Mouse (Mus musculus): ENCODE data around the gene Hist1h2bk. TPM values are rescaled to one million over a fixed set of nuclear protein-coding genes. Genes with fewer than 3 reads are reported as not detected.
A peak's percentile ranks its signal among the peaks of the same experiment; 100 is the strongest.
"Not testable (repeated sequence)": the region's sequence is repeated elsewhere in the genome, so short reads cannot be mapped to it uniquely, and the experiment has no call there.

The Hist1h2bk gene
- polyA plus RNA-seq (2016; fragmentation: Nextera tagmentation; extraction: Ambion mirVana) = 10.0 and 10.5 TPM in 2 replicates

GRCm38 (mm10) chr13:22035267-22036148 lies at the start of gene Hist1h2bk, which contains the start of gene Hist1h2ah:
Gene Hist1h2bk (plus strand): TSS chr13:22035870.
Gene Hist1h2ah (minus strand): TSS chr13:22035568.
- H3K4me2 ChIP-seq = peak within 1 kb of the TSS; percentile 67
- H3K4me1 ChIP-seq = peaks cover 29% of the 10 kb centered on the region
- H3K9ac ChIP-seq = peak within 1 kb of the TSS; percentile 68
- H3K9me3 ChIP-seq; H3K36me3 ChIP-seq (replicated peaks); H3K27me3 ChIP-seq: not testable (repeated sequence)
- H3K4me3 ChIP-seq (replicated peaks) = peak within 1 kb of the TSS; percentile 43
- ATAC-seq (ENCODE audit: low FRiP score) = peak; percentile 98
- WGBS = under 1% methylated on average over 27 of the region's 69 CpGs
- H3K27ac ChIP-seq = peak within 1 kb of the TSS; percentile 96

GRCm38 (mm10) chr13:21992550-21992949 lies 43.1 kb upstream of the Hist1h2bk start:
- H3K4me2 ChIP-seq = no peak overlapping the region
- H3K27me3 ChIP-seq = peaks cover 37% of the 10 kb centered on the region
- ATAC-seq (ENCODE audit: low FRiP score) = no peak
- H3K9me3 ChIP-seq = no peaks in the 10 kb centered on the region
- no peaks in the 10 kb centered on the region for H3K36me3 ChIP-seq (replicated peaks)
- no peak overlapping the region for H3K27ac ChIP-seq
- H3K9ac ChIP-seq = no peak overlapping the region
- H3K4me3 ChIP-seq (replicated peaks) = no peak overlapping the region
- 84% methylated on average over 5 of the region's 5 CpGs for WGBS
- peaks cover 22% of the 10 kb centered on the region for H3K4me1 ChIP-seq

GRCm38 (mm10) chr13:21993957-21994738 lies 41.5 kb upstream of the Hist1h2bk start:
- WGBS = 1% methylated on average over 22 of the region's 22 CpGs
- H3K4me1 ChIP-seq = peaks cover 22% of the 10 kb centered on the region
- peaks cover 53% of the 10 kb centered on the region for H3K27me3 ChIP-seq
- H3K4me2 ChIP-seq = peak overlapping the region; percentile 15
- H3K9me3 ChIP-seq = no peaks in the 10 kb centered on the region
- no peak overlapping the region; the same call in 1 of the 2 replicates for H3K4me3 ChIP-seq (replicated peaks)
- H3K9ac ChIP-seq = no peak overlapping the region
- no peak for ATAC-seq (ENCODE audit: low FRiP score)
- H3K27ac ChIP-seq = no peak overlapping the region
- H3K36me3 ChIP-seq (replicated peaks) = no peaks in the 10 kb centered on the region

GRCm38 (mm10) chr13:21994896-21995295 lies 40.8 kb upstream of the Hist1h2bk start:
- H3K4me1 ChIP-seq = peaks cover 22% of the 10 kb centered on the region
- H3K4me3 ChIP-seq (replicated peaks) = peak overlapping the region; percentile 39
- no peak overlapping the region for H3K27ac ChIP-seq
- H3K9ac ChIP-seq = peak overlapping the region; percentile 33; the same call in 1 of the 2 replicates
- H3K9me3 ChIP-seq = no peaks in the 10 kb centered on the region
- no peak for ATAC-seq (ENCODE audit: low FRiP score)
- peak overlapping the region; percentile 56 for H3K4me2 ChIP-seq
- WGBS = 4% methylated on average over 8 of the region's 8 CpGs
- H3K27me3 ChIP-seq = peaks cover 60% of the 10 kb centered on the region
- H3K36me3 ChIP-seq (replicated peaks) = no peaks in the 10 kb centered on the region

GRCm38 (mm10) chr13:21995331-21995914 lies 40.2 kb upstream of the Hist1h2bk start:
- Histone ChIP-seq H3K27ac (no peak overlapping the region), H3K4me3 (replicated peaks) (peak overlapping the region; percentile 39), H3K9ac (peak overlapping the region; percentile 33), H3K27me3 (peaks cover 65% of the 10 kb centered on the region), H3K9me3 (no peaks in the 10 kb centered on the region), H3K36me3 (replicated peaks) (no peaks in the 10 kb centered on the region), H3K4me1 (peaks cover 22% of the 10 kb centered on the region), H3K4me2 (peak overlapping the region; percentile 56)
- 0 out of 2 replicates have a peak, but pooled peaks have one; percentile 53 for ATAC-seq (ENCODE audit: low FRiP score)
- 1% methylated on average over 21 of the region's 21 CpGs for WGBS

- no peaks in the 10 kb centered on the region for H3K9me3 ChIP-seq
- no peak for ATAC-seq (ENCODE audit: low FRiP score)
- WGBS = 1% methylated on average over 12 of the region's 12 CpGs
- peak overlapping the region; percentile 56 for H3K4me2 ChIP-seq
- peaks cover 73% of the 10 kb centered on the region for H3K27me3 ChIP-seq
- peak overlapping the region; percentile 39 for H3K4me3 ChIP-seq (replicated peaks)
- H3K36me3 ChIP-seq (replicated peaks) = no peaks in the 10 kb centered on the region
- peaks cover 22% of the 10 kb centered on the region for H3K4me1 ChIP-seq
- no peak overlapping the region for H3K27ac ChIP-seq
- no peak overlapping the region for H3K9ac ChIP-seq
Observed at GRCm38 (mm10) chr13:21996101-21996839, 39.4 kb upstream of the Hist1h2bk start.

- no peaks in the 10 kb centered on the region for H3K9me3 ChIP-seq
- ATAC-seq (ENCODE audit: low FRiP score) = peak; percentile 14; the same call in 1 of the 2 replicates
- under 1% methylated on average over 13 of the region's 13 CpGs for WGBS
- H3K36me3 ChIP-seq (replicated peaks) = no peaks in the 10 kb centered on the region
- H3K27ac ChIP-seq = no peak overlapping the region
- peak overlapping the region; percentile 29 for H3K4me3 ChIP-seq (replicated peaks)
- peak overlapping the region; percentile 56 for H3K4me2 ChIP-seq
- peaks cover 79% of the 10 kb centered on the region for H3K27me3 ChIP-seq
- peaks cover 22% of the 10 kb centered on the region for H3K4me1 ChIP-seq
- H3K9ac ChIP-seq = no peak overlapping the region
Observed at GRCm38 (mm10) chr13:21996840-21997185, 38.9 kb upstream of the Hist1h2bk start.

GRCm38 (mm10) chr13:21997201-21997820 lies 38.4 kb upstream of the Hist1h2bk start:
- H3K4me3 ChIP-seq (replicated peaks) = peak overlapping the region; percentile 29
- peaks cover 22% of the 10 kb centered on the region for H3K4me1 ChIP-seq
- H3K27me3 ChIP-seq = peaks cover 84% of the 10 kb centered on the region
- H3K9me3 ChIP-seq = no peaks in the 10 kb centered on the region
- no peak overlapping the region for H3K9ac ChIP-seq
- peak overlapping the region; percentile 56 for H3K4me2 ChIP-seq
- no peaks in the 10 kb centered on the region for H3K36me3 ChIP-seq (replicated peaks)
- WGBS = under 1% methylated on average over 21 of the region's 21 CpGs
- ATAC-seq (ENCODE audit: low FRiP score) = no peak
- no peak overlapping the region for H3K27ac ChIP-seq

- Histone ChIP-seq H3K36me3 (replicated peaks) (no peaks in the 10 kb centered on the region), H3K4me3 (replicated peaks) (peak overlapping the region; percentile 29), H3K9me3 (no peaks in the 10 kb centered on the region), H3K9ac (no peak overlapping the region), H3K4me2 (peak overlapping the region; percentile 56), H3K27ac (no peak overlapping the region), H3K4me1 (peaks cover 22% of the 10 kb centered on the region), H3K27me3 (peaks cover 87% of the 10 kb centered on the region)
- 11% methylated on average over 4 of the region's 4 CpGs for WGBS
- ATAC-seq (ENCODE audit: low FRiP score) = no peak
Observed at GRCm38 (mm10) chr13:21997821-21998220, 37.8 kb upstream of the Hist1h2bk start.

GRCm38 (mm10) chr13:21998412-21998811 lies 37.3 kb upstream of the Hist1h2bk start:
- H3K36me3 ChIP-seq (replicated peaks) = no peaks in the 10 kb centered on the region
- WGBS = 13% methylated on average over 3 of the region's 3 CpGs
- H3K4me3 ChIP-seq (replicated peaks) = no peak overlapping the region
- H3K4me1 ChIP-seq = peaks cover 22% of the 10 kb centered on the region
- H3K9ac ChIP-seq = no peak overlapping the region
- no peak overlapping the region for H3K4me2 ChIP-seq
- H3K9me3 ChIP-seq = no peaks in the 10 kb centered on the region
- ATAC-seq (ENCODE audit: low FRiP score) = no peak
- H3K27me3 ChIP-seq = peaks cover 89% of the 10 kb centered on the region
- H3K27ac ChIP-seq = no peak overlapping the region

- H3K27me3 ChIP-seq = peaks cover 92% of the 10 kb centered on the region
- WGBS = 21% methylated on average over 4 of the region's 4 CpGs
- no peak for ATAC-seq (ENCODE audit: low FRiP score)
Observed at GRCm38 (mm10) chr13:21999147-21999546, 36.5 kb upstream of the Hist1h2bk start.

More at GRCm38 (mm10) chr13:21999147-21999546, 36.5 kb upstream of the Hist1h2bk start:
- peaks cover 22% of the 10 kb centered on the region for H3K4me1 ChIP-seq
- H3K36me3 ChIP-seq (replicated peaks) = no peaks in the 10 kb centered on the region
- H3K9me3 ChIP-seq = no peaks in the 10 kb centered on the region
- H3K9ac ChIP-seq = no peak overlapping the region
- H3K4me3 ChIP-seq (replicated peaks) = no peak overlapping the region
- no peak overlapping the region for H3K27ac ChIP-seq
- no peak overlapping the region for H3K4me2 ChIP-seq

Data from forebrain, embryonic 12.5 days (tissue).